Mouse (Mus musculus) liver, embryonic 16.5 days (tissue): ENCODE results near the gene Dnaaf5. TPM values are rescaled to one million over a fixed set of nuclear protein-coding genes. Genes with fewer than 3 reads are reported as not detected.

Source experiments
- ATAC-seq: fragments of 200-750 bp; cut with Nextera tagmentation; 2 replicates; pipeline ENCODE4 v1.8.0; 2017; ENCODE audit warnings: low read depth, mild to moderate bottlenecking, moderate number of reproducible peaks, moderate library complexity
- H3K27ac ChIP-seq: fragments of 300-500 bp; sonication (generic); 2 replicates; pipeline ENCODE4 v1.5.1; 2014; ENCODE audit warnings: mild to moderate bottlenecking, low read length
- H3K27me3 ChIP-seq: fragments of 300-500 bp; sonication (generic); 2 replicates; pipeline ENCODE4 v1.6.1; 2014; ENCODE audit warnings: low read depth, low read length, mixed read lengths; ENCODE audit not compliant: control insufficient read depth, insufficient read depth
- H3K36me3 ChIP-seq: fragments of 300-500 bp; sonication (generic); 2 replicates; pipeline ENCODE4 v1.6.1; 2014; ENCODE audit warnings: mild to moderate bottlenecking; ENCODE audit not compliant: control insufficient read depth, insufficient read depth
- H3K4me1 ChIP-seq: fragments of 300-500 bp; sonication (generic); 2 replicates; pipeline ENCODE4 v1.6.1; 2014; ENCODE audit warnings: low read depth, low read length, mixed read lengths; ENCODE audit not compliant: control insufficient read depth
- H3K4me2 ChIP-seq: fragments of 300-500 bp; sonication (generic); 2 replicates; pipeline ENCODE4 v1.6.1; 2014; ENCODE audit warnings: low read depth, low read length, mixed read lengths
- H3K4me3 ChIP-seq: fragments of 300-500 bp; sonication (generic); 2 replicates; pipeline ENCODE4 v1.5.1; 2014; ENCODE audit warnings: low read depth, mild to moderate bottlenecking, low read length
- H3K9ac ChIP-seq: fragments of 300-500 bp; sonication (generic); 2 replicates; pipeline ENCODE4 v1.6.1; 2014; ENCODE audit warnings: low read depth, low read length
- H3K9me3 ChIP-seq: fragments of 300-500 bp; sonication (generic); replicated peaks from 2 replicates; pipeline ENCODE4 v1.6.1; 2016; ENCODE audit warnings: low read length; ENCODE audit not compliant: control insufficient read depth
- WGBS: fragments of 180-500 bp; shearing (Covaris S2); extraction: QIAGEN DNeasy Blood & Tissue Kit; methylation state at CpG from one replicate; pipeline ENCODE4 v1.1.7; 2014; ENCODE audit not compliant: insufficient replicate concordance; 5-methylcytosine and 5-hydroxymethylcytosine counted together
- polyA plus RNA-seq: library from polyadenylated mRNA; unstranded; fragments of >200 nt; fragmentation: Nextera tagmentation; extraction: Ambion mirVana; gene quantifications from 2 replicates; pipeline ENCODE4 v1.2.1, GENCODE M21; 2015

Gene Dnaaf5
- polyA plus RNA-seq, 1 experiment from 2014 or later: 2.4 TPM

GRCm38 (mm10) chr5:139118139-139118960 lies 31.7 kb upstream of the Dnaaf5 start:
- Histone ChIP-seq H3K4me3 (no peak overlapping the region), H3K4me1 (no peaks in the 10 kb centered on the region), H3K9ac (no peak overlapping the region), H3K4me2 (no peak overlapping the region), H3K36me3 (no peaks in the 10 kb centered on the region), H3K27ac (no peak overlapping the region), H3K27me3 (no peaks in the 10 kb centered on the region), H3K9me3 (no peaks in the 10 kb centered on the region)
- no peak for ATAC-seq
- 45% methylated on average over 5 of the region's 5 CpGs for WGBS

GRCm38 (mm10) chr5:139118961-139119276 lies 31.1 kb upstream of the Dnaaf5 start:
- no peaks in the 10 kb centered on the region for H3K4me1 ChIP-seq
- no peak overlapping the region for H3K4me2 ChIP-seq
- ATAC-seq: no peak
- H3K4me3 ChIP-seq: no peak overlapping the region
- H3K27ac ChIP-seq: no peak overlapping the region
- WGBS: 36% methylated on average over 2 of the region's 2 CpGs
- no peaks in the 10 kb centered on the region for H3K9me3 ChIP-seq
- no peak overlapping the region for H3K9ac ChIP-seq
- H3K36me3 ChIP-seq: no peaks in the 10 kb centered on the region
- no peaks in the 10 kb centered on the region for H3K27me3 ChIP-seq

- Histone ChIP-seq H3K27me3 (peaks cover 19% of the 10 kb centered on the region), H3K9ac (no peak overlapping the region), H3K4me2 (no peak overlapping the region), H3K9me3 (no peaks in the 10 kb centered on the region), H3K36me3 (no peaks in the 10 kb centered on the region), H3K27ac (no peak overlapping the region), H3K4me3 (no peak overlapping the region), H3K4me1 (no peaks in the 10 kb centered on the region)
- WGBS: 59% methylated on average over 3 of the region's 3 CpGs
- ATAC-seq: no peak
Measured at GRCm38 (mm10) chr5:139125717-139126116, 24.3 kb upstream of the Dnaaf5 start.

DNA sequence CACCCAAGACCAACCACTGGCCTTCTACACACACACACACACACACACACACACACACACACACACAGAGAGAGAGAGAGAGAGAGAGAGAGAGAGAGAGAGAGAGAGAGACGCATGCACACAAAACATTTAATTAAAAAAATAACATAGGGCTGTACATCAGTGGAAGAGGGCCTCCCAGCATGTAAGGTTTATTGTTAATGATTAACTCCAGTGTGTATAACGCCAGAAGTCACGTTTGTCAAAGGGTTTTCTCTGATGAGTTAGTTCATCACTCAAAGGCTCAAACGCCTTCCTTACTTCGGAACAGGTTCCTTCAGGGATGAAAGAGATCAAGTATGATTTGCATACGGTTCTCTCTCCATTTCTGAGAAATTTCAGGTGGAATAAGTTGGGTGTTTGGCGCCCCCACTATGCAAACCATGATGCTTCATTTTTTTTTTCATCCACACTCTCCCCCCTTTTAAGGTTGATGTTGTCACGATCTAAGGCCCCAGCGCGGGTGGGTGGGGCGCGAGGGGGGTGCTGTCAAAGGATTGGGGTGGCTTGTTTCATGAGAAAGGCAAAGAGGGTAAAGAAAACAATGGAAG lies 21.5 kb upstream of the Dnaaf5 start:
- Histone ChIP-seq H3K9me3 (no peaks in the 10 kb centered on the region), H3K9ac (no peak overlapping the region), H3K4me1 (no peaks in the 10 kb centered on the region), H3K27me3 (peaks cover 19% of the 10 kb centered on the region), H3K4me2 (peak overlapping the region; percentile 60), H3K27ac (no peak overlapping the region), H3K4me3 (no peak overlapping the region; the same call in 1 of the 2 replicates), H3K36me3 (no peaks in the 10 kb centered on the region)
- no peak for ATAC-seq
- 42% methylated on average over 12 of the region's 12 CpGs for WGBS

GRCm38 (mm10) chr5:139129078-139129477 lies 20.9 kb upstream of the Dnaaf5 start:
- Histone ChIP-seq H3K4me1 (no peaks in the 10 kb centered on the region), H3K36me3 (no peaks in the 10 kb centered on the region), H3K9me3 (no peaks in the 10 kb centered on the region), H3K4me3 (peak overlapping the region; percentile 40), H3K9ac (no peak overlapping the region), H3K27me3 (peaks cover 19% of the 10 kb centered on the region), H3K4me2 (peak overlapping the region; percentile 60), H3K27ac (no peak overlapping the region)
- ATAC-seq: no peak
- 20% methylated on average over 12 of the region's 12 CpGs for WGBS

GRCm38 (mm10) chr5:139129572-139130151 lies 20.4 kb upstream of the Dnaaf5 start:
- H3K9me3 ChIP-seq: no peaks in the 10 kb centered on the region
- peak overlapping the region; percentile 60 for H3K4me2 ChIP-seq
- H3K4me3 ChIP-seq: peak overlapping the region; percentile 40
- 0 out of 2 replicates have a peak overlapping the region, but pooled peaks have one; percentile 20 for H3K9ac ChIP-seq
- H3K4me1 ChIP-seq: no peaks in the 10 kb centered on the region
- H3K27me3 ChIP-seq: peaks cover 19% of the 10 kb centered on the region
- no peak for ATAC-seq
- H3K27ac ChIP-seq: no peak overlapping the region
- WGBS: 6% methylated on average over 42 of the region's 55 CpGs
- no peaks in the 10 kb centered on the region for H3K36me3 ChIP-seq

- ATAC-seq: no peak
- Histone ChIP-seq H3K27ac (no peak overlapping the region), H3K4me3 (no peak overlapping the region), H3K27me3 (peaks cover 19% of the 10 kb centered on the region), H3K9ac (no peak overlapping the region), H3K9me3 (no peaks in the 10 kb centered on the region), H3K4me1 (no peaks in the 10 kb centered on the region), H3K4me2 (no peak overlapping the region), H3K36me3 (no peaks in the 10 kb centered on the region)
- WGBS: 54% methylated on average over 5 of the region's 5 CpGs
Measured at GRCm38 (mm10) chr5:139130351-139130750, 19.7 kb upstream of the Dnaaf5 start.

GRCm38 (mm10) chr5:139134501-139134900 lies 15.5 kb upstream of the Dnaaf5 start:
- Histone ChIP-seq H3K4me1 (no peaks in the 10 kb centered on the region), H3K27ac (no peak overlapping the region), H3K9me3 (no peaks in the 10 kb centered on the region), H3K27me3 (peaks cover 11% of the 10 kb centered on the region), H3K36me3 (no peaks in the 10 kb centered on the region), H3K4me3 (no peak overlapping the region), H3K4me2 (no peak overlapping the region), H3K9ac (no peak overlapping the region)
- 57% methylated on average over 8 of the region's 8 CpGs for WGBS
- ATAC-seq: no peak

- no peak overlapping the region for H3K4me3 ChIP-seq
- H3K9ac ChIP-seq: no peak overlapping the region
- H3K4me2 ChIP-seq: no peak overlapping the region
- no peaks in the 10 kb centered on the region for H3K27me3 ChIP-seq
- no peaks in the 10 kb centered on the region for H3K4me1 ChIP-seq
- no peaks in the 10 kb centered on the region for H3K9me3 ChIP-seq
- ATAC-seq: no peak
- whole genome bisulfite sequencing: 33% methylated on average over 1 of the region's 1 CpGs
- H3K36me3 ChIP-seq: no peaks in the 10 kb centered on the region
- H3K27ac ChIP-seq: no peak overlapping the region
Measured at GRCm38 (mm10) chr5:139136341-139136740, 13.7 kb upstream of the Dnaaf5 start.
